Mouse (Mus musculus): ENCODE measurements around the gene Olfr718-ps1.

The Olfr718-ps1 gene

GRCm38 (mm10) chr5:143147481-143147880 lies at the start of gene Olfr718-ps1:
Gene Olfr718-ps1, minus strand, starts transcription at chr5:143147581.
- WGBS: 75% methylated on average over 3 of the region's 3 CpGs

DNA sequence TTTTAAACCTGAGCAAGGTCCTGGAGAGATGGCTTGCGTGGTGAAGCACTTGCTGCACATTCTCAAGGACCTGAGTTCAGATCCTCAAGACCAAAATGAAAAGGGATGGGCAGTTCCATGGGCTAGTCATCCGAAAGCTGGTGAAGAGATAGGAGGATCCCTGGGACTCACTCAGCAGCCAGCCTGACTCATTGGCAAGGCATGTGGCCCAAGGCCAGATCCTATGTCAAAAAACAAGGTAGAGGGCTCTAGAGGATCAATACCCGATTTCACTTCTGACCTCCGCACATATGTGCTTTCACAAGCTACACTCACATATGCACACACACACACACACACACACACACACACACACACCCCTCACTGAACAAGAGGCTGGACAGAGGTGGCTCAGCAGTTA lies 49.1 kb upstream of the Olfr718-ps1 start:
- 89% methylated on average over 4 of the region's 4 CpGs for WGBS

GRCm38 (mm10) chr5:143195166-143195565 lies 47.8 kb upstream of the Olfr718-ps1 start:
- 76% methylated on average over 2 of the region's 2 CpGs for WGBS

- WGBS: 74% methylated on average over 8 of the region's 8 CpGs
Observed at GRCm38 (mm10) chr5:143194747-143195146, 47.4 kb upstream of the Olfr718-ps1 start.

GRCm38 (mm10) chr5:143192806-143193205 lies 45.4 kb upstream of the Olfr718-ps1 start:
- 90% methylated on average over 8 of the region's 8 CpGs for WGBS

GRCm38 (mm10) chr5:143188014-143188413 lies 40.6 kb upstream of the Olfr718-ps1 start:
- 83% methylated on average over 1 of the region's 1 CpGs for WGBS

GRCm38 (mm10) chr5:143180255-143181076 lies 33.1 kb upstream of the Olfr718-ps1 start, which contains the start of the genes Rbak and Spdye4b:
Gene Rbak, minus strand, starts transcription at chr5:143180775.
Gene Spdye4b, plus strand, starts transcription at chr5:143181017.
- WGBS: under 1% methylated on average over 58 of the region's 58 CpGs

GRCm38 (mm10) chr5:143179179-143179578 lies 31.8 kb upstream of the Olfr718-ps1 start:
- 27% methylated on average over 6 of the region's 6 CpGs for WGBS

- WGBS: 91% methylated on average over 3 of the region's 3 CpGs
Observed at GRCm38 (mm10) chr5:143177541-143178200, 30.3 kb upstream of the Olfr718-ps1 start.

GRCm38 (mm10) chr5:143175970-143176369 lies 28.6 kb upstream of the Olfr718-ps1 start:
- 90% methylated on average over 4 of the region's 4 CpGs for WGBS

DNA sequence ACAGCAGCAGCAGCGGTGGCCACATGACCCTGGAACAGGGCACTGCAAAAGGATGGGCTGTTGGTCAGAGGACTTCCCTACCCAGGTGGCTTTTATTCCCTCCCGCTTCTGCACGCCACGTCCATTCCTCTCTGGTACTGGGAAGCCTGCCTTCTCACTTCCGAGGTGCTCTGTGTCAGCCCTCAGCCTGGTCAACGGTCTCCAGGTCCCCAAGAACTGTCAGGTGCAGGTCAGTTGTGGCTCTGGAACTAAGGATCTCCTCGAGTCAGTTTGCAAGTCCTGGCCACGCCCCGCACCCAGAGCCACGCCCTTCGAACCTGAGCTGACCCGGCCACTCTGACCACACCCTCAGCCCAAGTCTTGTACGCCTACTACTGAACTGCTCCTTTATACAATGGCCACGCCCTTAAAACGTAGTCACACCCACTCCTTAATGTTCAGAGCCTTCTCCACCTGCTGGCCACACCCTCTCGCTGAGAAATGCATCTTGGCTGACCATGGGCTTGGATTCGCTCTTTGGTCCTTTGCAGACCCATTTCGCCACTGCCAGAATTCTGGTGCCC lies 18.2 kb upstream of the Olfr718-ps1 start:
- WGBS: 19% methylated on average over 18 of the region's 18 CpGs

DNA sequence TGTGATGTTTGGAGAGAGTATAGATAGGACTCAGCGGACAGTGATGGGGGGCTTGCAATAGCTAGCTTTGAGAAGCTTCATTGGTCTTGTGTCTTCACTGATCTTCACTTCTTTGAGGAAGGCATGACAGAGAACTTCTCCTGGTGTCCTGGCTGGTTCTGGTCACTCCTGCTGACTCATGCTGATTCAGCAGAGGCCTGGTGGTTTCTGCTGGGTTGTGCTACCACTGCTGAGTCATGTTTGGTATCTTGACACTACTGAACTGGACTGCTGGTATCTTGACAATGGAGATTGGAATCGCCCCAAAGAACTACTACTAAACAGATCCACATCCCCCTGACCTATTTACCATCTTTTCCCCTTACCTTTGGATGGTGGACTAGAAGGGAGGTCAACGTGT lies 8.2 kb upstream of the Olfr718-ps1 start:
- 89% methylated on average over 3 of the region's 3 CpGs for WGBS

DNA sequence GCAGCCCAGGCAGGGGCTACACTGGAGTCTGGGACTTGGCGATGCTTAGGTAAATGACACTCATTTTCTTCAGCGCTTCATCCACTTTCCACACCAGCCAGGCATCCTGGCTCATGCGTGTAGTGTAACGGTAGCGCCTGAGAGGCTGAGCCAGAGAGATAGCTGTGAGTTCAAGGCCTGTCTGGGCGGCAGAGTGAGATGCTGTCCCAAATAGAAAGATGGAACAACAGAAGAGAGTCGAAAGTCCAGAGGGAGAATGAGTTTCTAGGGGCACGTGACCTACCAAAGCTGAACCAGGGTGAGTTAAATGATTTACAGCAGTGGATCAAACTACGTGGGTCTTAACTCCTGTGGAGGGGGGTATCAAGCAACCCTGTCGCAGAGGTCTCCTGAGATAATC lies 6.4 kb upstream of the Olfr718-ps1 start:
- 93% methylated on average over 10 of the region's 10 CpGs for WGBS

DNA sequence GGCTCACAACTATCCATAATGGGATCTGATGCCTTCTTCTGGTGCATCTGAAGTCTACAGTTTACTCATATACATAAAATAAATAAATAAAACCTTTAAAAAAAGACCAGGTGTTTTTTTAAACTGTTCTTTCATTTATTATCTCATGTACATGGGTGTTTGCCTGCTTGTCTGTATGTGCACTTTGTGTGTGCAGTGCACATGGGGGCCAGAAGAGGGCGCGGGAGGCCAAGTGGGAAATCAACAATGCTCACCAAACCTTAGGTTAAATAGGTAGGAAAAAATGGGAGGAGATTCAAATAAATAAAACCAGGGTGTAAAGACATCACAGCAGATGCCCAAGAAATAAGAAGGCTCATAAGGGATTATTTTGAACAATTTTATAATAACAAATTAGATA lies 2.7 kb upstream of the Olfr718-ps1 start:
- 81% methylated on average over 2 of the region's 2 CpGs for WGBS

DNA sequence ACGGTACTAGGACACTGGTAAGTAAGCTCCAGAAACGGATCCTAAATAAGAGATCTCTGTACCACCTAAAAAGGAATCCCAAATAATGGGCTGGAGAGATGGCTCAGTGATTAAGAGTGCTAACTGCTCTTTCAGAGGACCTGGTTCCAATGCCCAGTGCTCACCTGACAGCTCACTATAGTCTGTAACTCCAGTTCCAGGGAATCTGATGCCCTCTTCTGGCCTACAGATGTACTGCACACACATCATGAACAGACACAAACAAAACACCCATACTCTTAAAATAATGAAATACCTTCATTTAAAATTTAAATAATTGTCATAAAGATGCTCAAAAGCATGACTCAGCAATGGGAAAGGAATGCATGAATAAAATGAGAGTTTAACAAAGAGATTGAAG lies 2.2 kb upstream of the Olfr718-ps1 start:
- WGBS: 95% methylated on average over 2 of the region's 2 CpGs

DNA sequence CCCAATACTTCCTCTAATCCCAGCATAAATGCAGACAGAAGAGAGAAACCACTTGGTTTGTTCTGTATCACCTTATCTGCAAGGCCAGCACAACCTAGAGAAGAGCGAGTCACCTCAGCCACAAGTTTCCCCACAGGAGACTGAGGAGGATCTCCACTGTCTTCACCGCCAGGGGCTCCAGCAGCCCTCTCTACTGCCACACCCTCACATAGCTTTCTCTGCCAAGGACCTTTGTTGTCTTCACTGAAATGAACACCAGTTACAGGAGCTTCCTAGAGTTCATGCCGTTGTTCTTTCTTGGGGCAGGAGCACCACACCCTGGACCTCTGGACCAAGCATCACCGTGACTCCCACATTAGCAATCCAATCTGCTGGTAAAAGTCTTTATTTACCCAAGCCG lies 1.3 kb upstream of the Olfr718-ps1 start:
- WGBS: 91% methylated on average over 5 of the region's 5 CpGs

GRCm38 (mm10) chr5:143137580-143137979 lies 9.8 kb downstream of the Olfr718-ps1 start:
- 88% methylated on average over 13 of the region's 13 CpGs for WGBS

DNA sequence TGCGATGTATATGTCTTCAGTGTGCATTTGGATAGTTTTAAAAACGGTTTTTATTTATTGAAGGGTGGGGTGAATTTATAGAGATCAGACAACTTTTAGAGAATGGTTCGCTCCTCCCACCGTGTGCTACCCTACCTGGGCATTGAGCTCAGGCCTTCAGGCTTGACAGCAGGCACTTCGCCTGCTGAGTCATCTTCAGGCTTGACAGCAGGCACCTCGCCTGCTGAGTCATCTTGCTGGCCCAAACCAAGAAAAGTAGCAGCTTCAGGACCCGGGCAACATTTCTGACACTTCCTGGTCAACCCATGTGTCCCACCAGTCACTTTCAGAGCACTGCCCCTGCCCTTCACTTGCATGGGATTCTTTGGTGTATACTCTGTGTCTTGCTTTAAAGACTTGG lies 12.3 kb downstream of the Olfr718-ps1 start:
- 64% methylated on average over 7 of the region's 7 CpGs for WGBS

DNA sequence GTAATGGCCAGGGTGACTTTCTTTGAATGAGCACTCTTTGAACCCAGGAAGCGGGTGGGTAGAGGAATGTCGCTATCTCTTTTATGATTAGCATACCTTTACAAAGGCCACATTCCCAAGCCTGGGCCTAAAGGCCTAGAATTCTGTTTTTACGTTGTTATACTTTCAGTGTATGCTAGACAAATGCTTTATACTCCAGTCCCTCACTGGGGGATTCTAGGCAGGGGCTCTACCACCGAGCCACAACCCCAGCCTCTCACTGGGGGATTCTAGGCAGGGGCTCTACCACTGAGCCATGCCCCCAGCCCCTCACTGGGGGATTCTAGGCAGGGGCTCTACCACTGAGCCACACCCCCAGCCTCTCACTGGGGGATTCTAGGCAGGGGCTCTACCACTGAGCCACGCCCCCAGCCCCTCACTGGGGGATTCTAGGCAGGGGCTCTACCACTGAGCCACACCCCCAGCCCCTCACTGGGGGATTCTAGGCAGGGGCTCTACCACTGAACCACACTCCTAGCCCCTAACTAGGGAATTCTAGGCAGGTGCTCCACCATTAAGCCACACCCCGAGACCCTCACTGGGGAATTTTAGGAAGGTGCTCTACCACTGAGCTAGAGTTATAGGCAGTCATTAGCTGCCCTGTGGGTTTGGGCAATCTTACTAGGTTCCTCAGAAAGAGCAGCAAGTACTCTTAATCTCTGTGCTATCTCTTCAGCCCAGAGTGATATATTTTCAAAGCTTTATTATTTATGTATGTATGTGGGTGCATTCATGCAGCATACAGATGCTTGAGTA lies 13.0 kb downstream of the Olfr718-ps1 start:
- WGBS: 86% methylated on average over 4 of the region's 6 CpGs

GRCm38 (mm10) chr5:143132935-143133514 lies 14.4 kb downstream of the Olfr718-ps1 start:
- WGBS: 84% methylated on average over 13 of the region's 13 CpGs

DNA sequence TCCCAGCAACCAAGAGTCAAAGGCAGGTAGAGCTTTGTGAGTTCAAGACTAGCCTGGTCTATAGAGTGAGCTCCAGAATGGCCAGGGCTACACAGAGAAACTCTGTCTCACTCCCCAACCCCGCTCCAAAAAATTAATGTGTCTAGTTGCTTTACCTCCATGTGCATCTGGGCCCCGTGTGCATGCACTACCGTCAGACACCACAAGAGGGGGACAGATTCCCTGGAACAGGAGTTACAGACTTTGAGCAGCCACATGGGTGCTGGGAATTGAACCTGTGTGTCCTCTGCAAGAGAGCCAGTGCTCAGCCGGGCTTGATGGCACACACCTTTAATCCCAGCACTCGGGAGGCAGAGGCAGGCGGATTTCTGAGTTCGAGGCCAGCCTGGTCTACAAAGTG lies 17.0 kb downstream of the Olfr718-ps1 start:
- 86% methylated on average over 7 of the region's 7 CpGs for WGBS
